Mouse (Mus musculus): ENCODE results near the gene Epha1. TPM values are rescaled to one million over a fixed set of nuclear protein-coding genes. Genes with fewer than 3 reads are reported as not detected.

Gene Epha1
- polyA plus RNA-seq, 1 experiment from 2014 or later = 4.0 TPM

GRCm38 (mm10) chr6:42361041-42361895, 11.8 kb downstream of the Epha1 start:
- Histone ChIP-seq H3K9ac (replicated peaks; ENCODE audit: low read depth, low read length) (no peak overlapping the region), H3K4me2 (replicated peaks; ENCODE audit: low read depth, low read length) (no peak overlapping the region), H3K9me3 (ENCODE audit: control insufficient read depth, low read depth, low read length) (no peaks in the 10 kb centered on the region), H3K4me3 (ENCODE audit: low read depth, low read length) (no peak overlapping the region), H3K27me3 (ENCODE audit: control insufficient read depth, insufficient read depth, low read length) (no peaks in the 10 kb centered on the region), H3K27ac (ENCODE audit: low read length) (no peak overlapping the region), H3K4me1 (ENCODE audit: control insufficient read depth, insufficient read depth, low read length) (peaks cover 8% of the 10 kb centered on the region), H3K36me3 (ENCODE audit: control insufficient read depth, insufficient read depth, low read length) (peaks cover 36% of the 10 kb centered on the region)
- 91% methylated on average over 13 of the region's 13 CpGs for WGBS
- no peak for ATAC-seq (ENCODE audit: insufficient number of reproducible peaks, insufficient read depth, low FRiP score, low read depth)

- no peaks in the 10 kb centered on the region for H3K9me3 ChIP-seq (ENCODE audit: control insufficient read depth, low read depth, low read length)
- H3K27ac ChIP-seq (ENCODE audit: low read length) = no peak overlapping the region
- peaks cover 8% of the 10 kb centered on the region for H3K4me1 ChIP-seq (ENCODE audit: control insufficient read depth, insufficient read depth, low read length)
- H3K9ac ChIP-seq (replicated peaks; ENCODE audit: low read depth, low read length) = no peak overlapping the region
- H3K4me2 ChIP-seq (replicated peaks; ENCODE audit: low read depth, low read length) = no peak overlapping the region
- H3K36me3 ChIP-seq (ENCODE audit: control insufficient read depth, insufficient read depth, low read length) = peaks cover 46% of the 10 kb centered on the region
- ATAC-seq (ENCODE audit: insufficient number of reproducible peaks, insufficient read depth, low FRiP score, low read depth) = no peak
- 90% methylated on average over 6 of the region's 6 CpGs for WGBS
- no peaks in the 10 kb centered on the region for H3K27me3 ChIP-seq (ENCODE audit: control insufficient read depth, insufficient read depth, low read length)
- H3K4me3 ChIP-seq (ENCODE audit: low read depth, low read length) = no peak overlapping the region
Observed at GRCm38 (mm10) chr6:42360231-42360840, 12.7 kb downstream of the Epha1 start.

GRCm38 (mm10) chr6:42359364-42360147, 13.5 kb downstream of the Epha1 start:
- H3K36me3 ChIP-seq (ENCODE audit: control insufficient read depth, insufficient read depth, low read length) = peaks cover 51% of the 10 kb centered on the region
- no peak for ATAC-seq (ENCODE audit: insufficient number of reproducible peaks, insufficient read depth, low FRiP score, low read depth)
- peaks cover 10% of the 10 kb centered on the region for H3K4me1 ChIP-seq (ENCODE audit: control insufficient read depth, insufficient read depth, low read length)
- H3K27me3 ChIP-seq (ENCODE audit: control insufficient read depth, insufficient read depth, low read length) = no peaks in the 10 kb centered on the region
- no peak overlapping the region for H3K9ac ChIP-seq (replicated peaks; ENCODE audit: low read depth, low read length)
- H3K27ac ChIP-seq (ENCODE audit: low read length) = no peak overlapping the region
- no peaks in the 10 kb centered on the region for H3K9me3 ChIP-seq (ENCODE audit: control insufficient read depth, low read depth, low read length)
- H3K4me2 ChIP-seq (replicated peaks; ENCODE audit: low read depth, low read length) = no peak overlapping the region
- WGBS = 63% methylated on average over 9 of the region's 9 CpGs
- H3K4me3 ChIP-seq (ENCODE audit: low read depth, low read length) = no peak overlapping the region

GRCm38 (mm10) chr6:42358901-42359300, 14.2 kb downstream of the Epha1 start:
- Histone ChIP-seq H3K27me3 (ENCODE audit: control insufficient read depth, insufficient read depth, low read length) (no peaks in the 10 kb centered on the region), H3K36me3 (ENCODE audit: control insufficient read depth, insufficient read depth, low read length) (peaks cover 54% of the 10 kb centered on the region), H3K9me3 (ENCODE audit: control insufficient read depth, low read depth, low read length) (no peaks in the 10 kb centered on the region), H3K4me1 (ENCODE audit: control insufficient read depth, insufficient read depth, low read length) (peaks cover 17% of the 10 kb centered on the region), H3K4me3 (ENCODE audit: low read depth, low read length) (no peak overlapping the region), H3K27ac (ENCODE audit: low read length) (no peak overlapping the region), H3K4me2 (replicated peaks; ENCODE audit: low read depth, low read length) (no peak overlapping the region), H3K9ac (replicated peaks; ENCODE audit: low read depth, low read length) (no peak overlapping the region)
- no peak for ATAC-seq (ENCODE audit: insufficient number of reproducible peaks, insufficient read depth, low FRiP score, low read depth)
- 93% methylated on average over 12 of the region's 12 CpGs for WGBS

- no peaks in the 10 kb centered on the region for H3K9me3 ChIP-seq (ENCODE audit: control insufficient read depth, low read depth, low read length)
- peaks cover 54% of the 10 kb centered on the region for H3K36me3 ChIP-seq (ENCODE audit: control insufficient read depth, insufficient read depth, low read length)
- H3K27ac ChIP-seq (ENCODE audit: low read length) = no peak overlapping the region
- WGBS = 40% methylated on average over 6 of the region's 6 CpGs
- ATAC-seq (ENCODE audit: insufficient number of reproducible peaks, insufficient read depth, low FRiP score, low read depth) = no peak
- no peaks in the 10 kb centered on the region for H3K27me3 ChIP-seq (ENCODE audit: control insufficient read depth, insufficient read depth, low read length)
- H3K4me1 ChIP-seq (ENCODE audit: control insufficient read depth, insufficient read depth, low read length) = peaks cover 25% of the 10 kb centered on the region
- no peak overlapping the region for H3K4me3 ChIP-seq (ENCODE audit: low read depth, low read length)
- H3K9ac ChIP-seq (replicated peaks; ENCODE audit: low read depth, low read length) = no peak overlapping the region
- H3K4me2 ChIP-seq (replicated peaks; ENCODE audit: low read depth, low read length) = no peak overlapping the region
Observed at GRCm38 (mm10) chr6:42357901-42358300, 15.2 kb downstream of the Epha1 start.

GRCm38 (mm10) chr6:42356913-42357312, 16.2 kb downstream of the Epha1 start:
- peak; percentile 68 for ATAC-seq (ENCODE audit: insufficient number of reproducible peaks, insufficient read depth, low FRiP score, low read depth)
- peaks cover 34% of the 10 kb centered on the region for H3K4me1 ChIP-seq (ENCODE audit: control insufficient read depth, insufficient read depth, low read length)
- no peak overlapping the region for H3K4me2 ChIP-seq (replicated peaks; ENCODE audit: low read depth, low read length)
- no peak overlapping the region for H3K9ac ChIP-seq (replicated peaks; ENCODE audit: low read depth, low read length)
- no peaks in the 10 kb centered on the region for H3K27me3 ChIP-seq (ENCODE audit: control insufficient read depth, insufficient read depth, low read length)
- no peak overlapping the region for H3K27ac ChIP-seq (ENCODE audit: low read length)
- WGBS = 85% methylated on average over 5 of the region's 5 CpGs
- peaks cover 62% of the 10 kb centered on the region for H3K36me3 ChIP-seq (ENCODE audit: control insufficient read depth, insufficient read depth, low read length)
- no peak overlapping the region for H3K4me3 ChIP-seq (ENCODE audit: low read depth, low read length)
- no peaks in the 10 kb centered on the region for H3K9me3 ChIP-seq (ENCODE audit: control insufficient read depth, low read depth, low read length)

GRCm38 (mm10) chr6:42355794-42356600, 17.1 kb downstream of the Epha1 start:
- H3K4me1 ChIP-seq (ENCODE audit: control insufficient read depth, insufficient read depth, low read length) = peaks cover 43% of the 10 kb centered on the region
- no peaks in the 10 kb centered on the region for H3K9me3 ChIP-seq (ENCODE audit: control insufficient read depth, low read depth, low read length)
- H3K9ac ChIP-seq (replicated peaks; ENCODE audit: low read depth, low read length) = no peak overlapping the region
- H3K27ac ChIP-seq (ENCODE audit: low read length) = no peak overlapping the region
- H3K27me3 ChIP-seq (ENCODE audit: control insufficient read depth, insufficient read depth, low read length) = no peaks in the 10 kb centered on the region
- ATAC-seq (ENCODE audit: insufficient number of reproducible peaks, insufficient read depth, low FRiP score, low read depth) = no peak
- H3K4me3 ChIP-seq (ENCODE audit: low read depth, low read length) = no peak overlapping the region
- WGBS = 93% methylated on average over 13 of the region's 13 CpGs
- H3K36me3 ChIP-seq (ENCODE audit: control insufficient read depth, insufficient read depth, low read length) = peaks cover 70% of the 10 kb centered on the region
- no peak overlapping the region for H3K4me2 ChIP-seq (replicated peaks; ENCODE audit: low read depth, low read length)

- 88% methylated on average over 6 of the region's 6 CpGs for WGBS
- H3K36me3 ChIP-seq (ENCODE audit: control insufficient read depth, insufficient read depth, low read length) = peaks cover 70% of the 10 kb centered on the region
- H3K4me2 ChIP-seq (replicated peaks; ENCODE audit: low read depth, low read length) = no peak overlapping the region
Observed at GRCm38 (mm10) chr6:42355366-42355765, 17.7 kb downstream of the Epha1 start.

More at GRCm38 (mm10) chr6:42355366-42355765, 17.7 kb downstream of the Epha1 start:
- Histone ChIP-seq H3K4me1 (ENCODE audit: control insufficient read depth, insufficient read depth, low read length) (peaks cover 48% of the 10 kb centered on the region), H3K9me3 (ENCODE audit: control insufficient read depth, low read depth, low read length) (no peaks in the 10 kb centered on the region), H3K27me3 (ENCODE audit: control insufficient read depth, insufficient read depth, low read length) (no peaks in the 10 kb centered on the region), H3K9ac (replicated peaks; ENCODE audit: low read depth, low read length) (no peak overlapping the region), H3K27ac (ENCODE audit: low read length) (no peak overlapping the region), H3K4me3 (ENCODE audit: low read depth, low read length) (no peak overlapping the region)
- ATAC-seq (ENCODE audit: insufficient number of reproducible peaks, insufficient read depth, low FRiP score, low read depth) = no peak

All from stomach, embryonic 14.5 days (tissue).